Mouse (Mus musculus) erythroblast, embryonic 14.5 days (primary cell): ENCODE measurements around the gene Krtap12-1.

Source experiments
- GATA1 ChIP-seq: IDR thresholded peaks from 2 replicates; pipeline ENCODE4 v1.6.1; 2012; ENCODE audit warnings: low read length, inconsistent platforms, mixed read lengths
- TAL1 ChIP-seq: IDR thresholded peaks from 3 replicates; pipeline ENCODE4 v1.6.1; 2012; ENCODE audit warnings: low read length, inconsistent platforms, mixed read lengths

- TF ChIP-seq TAL1 (no peak), GATA1 (no peak)
These were observed 42.8 kb upstream of the Krtap12-1 start for GRCm38 (mm10) chr10:77677562-77677961.
